Mouse (Mus musculus) G1E (cell line): ENCODE data around the gene Serinc2. TPM values are rescaled to one million over a fixed set of nuclear protein-coding genes. Genes with fewer than 3 reads are reported as not detected.

ENCODE experiments used
- ATAC-seq: 2 replicates; pipeline ENCODE4 v1.8.0; 2016; ENCODE audit warnings: mild to moderate bottlenecking; ENCODE audit not compliant: insufficient number of reproducible peaks, poor library complexity, low FRiP score, severe bottlenecking; ENCODE audit errors: extremely low read depth
- DNase-seq: peaks from one replicate; pipeline ENCODE4 v3.0.0; 2012; ENCODE audit warnings: low spot score
- H3K27me3 ChIP-seq: 2 replicates; pipeline ENCODE4 v1.6.1; 2012; ENCODE audit warnings: mild to moderate bottlenecking, low read length, inconsistent platforms; ENCODE audit not compliant: insufficient read depth
- H3K36me3 ChIP-seq: replicated peaks from 2 replicates; pipeline ENCODE3; 2012; ENCODE audit warnings: mild to moderate bottlenecking, inconsistent platforms
- H3K4me1 ChIP-seq: 2 replicates; pipeline ENCODE4 v1.6.1; 2012; ENCODE audit warnings: low read depth, low read length, inconsistent platforms, mixed read lengths; ENCODE audit not compliant: insufficient read depth
- H3K4me3 ChIP-seq: 2 replicates; pipeline ENCODE4 v1.5.1; 2012; ENCODE audit warnings: low read depth, mild to moderate bottlenecking, inconsistent platforms, low read length, moderate library complexity, mixed read lengths
- H3K9me3 ChIP-seq: replicated peaks from 2 replicates; pipeline ENCODE4 v1.6.1; 2012; ENCODE audit warnings: inconsistent platforms
- CTCF ChIP-seq: IDR thresholded peaks from 2 replicates; pipeline ENCODE4 v1.5.1; 2012; ENCODE audit warnings: low read depth, low read length, inconsistent platforms, mixed read lengths
- GATA1 ChIP-seq: IDR thresholded peaks from 2 replicates; pipeline ENCODE4 v1.6.1; 2012; ENCODE audit warnings: borderline replicate concordance, low read length, inconsistent platforms, mixed read lengths
- GATA2 ChIP-seq: IDR thresholded peaks from 2 replicates; pipeline ENCODE4 v1.6.1; 2012; ENCODE audit warnings: low read depth, low read length, inconsistent platforms, borderline replicate concordance
- POLR2AphosphoS5 ChIP-seq: IDR thresholded peaks from 2 replicates; pipeline ENCODE4 v1.6.1; 2012; ENCODE audit warnings: low read depth, low read length, inconsistent platforms; ENCODE audit not compliant: insufficient replicate concordance
- TAL1 ChIP-seq: conservative IDR thresholded peaks from 2 replicates; pipeline ENCODE4 v1.6.1; 2012; ENCODE audit warnings: low read depth, low read length, inconsistent platforms, mixed read lengths
- polyA plus RNA-seq: library from polyadenylated mRNA; stranded (reverse); fragments of >175 nt; gene quantifications from 2 replicates; pipeline ENCODE4 v1.2.3, GENCODE M21; 2012
- total RNA-seq, 2 experiments: library from RNA; stranded (forward) in 1 of 2; stranded (reverse) in 1 of 2; fragments of 200-1000 nt in 1 of 2; fragments of >200 nt in 1 of 2; fragmentation: Nextera tagmentation in 1 of 2; gene quantifications; 2 replicates each; pipeline ENCODE4 v1.2.3; 2014 to 2017

The Serinc2 gene
- total RNA-seq (2014; fragmentation: Nextera tagmentation) (not detected in 2 replicates), total RNA-seq (2017) (not detected in 2 replicates), polyA plus RNA-seq (not detected in 2 replicates)

DNA sequence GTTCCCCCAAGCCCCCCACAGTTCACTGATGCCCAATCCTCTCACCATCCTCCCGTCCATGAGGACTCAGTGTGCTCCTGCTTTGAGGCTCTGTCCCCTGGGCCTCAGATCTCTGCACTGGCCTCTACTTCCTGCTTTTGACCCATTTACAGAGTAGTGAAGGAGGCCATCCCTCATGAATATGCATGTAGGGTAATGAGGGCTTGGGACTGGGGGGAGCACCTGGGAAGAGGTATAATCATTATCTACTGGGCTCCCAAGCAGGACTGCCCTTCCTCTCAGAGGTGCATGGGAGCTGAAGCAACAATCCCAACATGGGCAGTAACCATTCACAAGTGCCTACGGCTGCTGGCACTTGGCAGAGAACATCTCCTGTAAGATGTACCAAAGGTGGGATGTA lies at the start of gene Serinc2:
Gene Serinc2 (minus strand): TSS at position 101 of the 400 bp plus-strand sequence.
- Histone ChIP-seq H3K4me3 (no peak within 1 kb of the TSS), H3K4me1 (no peaks in the 10 kb centered on the region), H3K36me3 (no peaks in the 10 kb centered on the region), H3K9me3 (no peaks in the 10 kb centered on the region), H3K27me3 (peaks cover 42% of the 10 kb centered on the region)
- TF ChIP-seq POLR2AphosphoS5: no peak
- TF ChIP-seq TAL1: no peak
- TF ChIP-seq GATA2: no peak
- TF ChIP-seq CTCF: no peak
- no peak for TF ChIP-seq GATA1
- ATAC-seq (no peak), DNase-seq (no peak)

DNA sequence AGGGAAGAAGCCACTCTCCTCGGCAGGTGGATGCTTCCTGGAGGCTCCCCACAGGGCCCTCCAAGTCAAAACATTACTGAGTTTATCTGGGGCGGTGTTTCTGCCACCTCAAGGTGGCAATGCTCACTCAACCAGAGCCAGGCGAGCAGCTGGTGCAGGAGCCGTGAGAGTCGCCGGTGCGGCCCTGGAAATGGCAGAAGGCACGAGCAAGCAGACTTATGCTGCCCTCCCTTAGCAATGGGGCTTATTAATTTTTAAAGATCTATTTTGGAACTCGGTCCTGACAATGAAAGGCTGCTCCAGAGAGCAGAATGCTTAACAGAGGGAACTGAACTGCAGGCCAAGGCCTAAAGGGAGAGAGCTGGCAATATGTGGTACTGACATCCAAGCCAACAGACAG lies 48.4 kb upstream of the Serinc2 start:
- DNase-seq: no peak
- peaks cover 85% of the 10 kb centered on the region for H3K36me3 ChIP-seq

DNA sequence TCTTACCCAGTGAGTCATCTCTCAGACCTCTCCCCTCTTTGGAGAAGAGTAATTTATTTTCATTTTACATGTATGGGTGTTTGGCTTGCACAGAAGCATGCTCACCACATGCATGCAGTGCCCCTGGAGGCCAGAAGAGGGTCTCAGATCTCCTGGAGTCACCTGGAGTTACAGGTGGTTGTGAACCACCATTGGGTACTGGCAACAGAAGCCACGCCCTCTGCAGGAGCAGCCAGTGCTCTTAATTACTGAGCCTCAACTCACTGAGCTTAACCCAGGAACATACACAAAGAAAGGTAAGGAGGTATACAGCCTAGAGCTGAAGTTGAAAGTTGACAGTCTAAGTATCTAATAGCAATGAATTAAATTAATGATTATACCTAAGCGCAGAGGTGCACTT lies 46.4 kb upstream of the Serinc2 start:
- TF ChIP-seq POLR2AphosphoS5 (no peak), TAL1 (no peak), CTCF (no peak)
- no peak for DNase-seq
- H3K4me1 ChIP-seq: peaks cover 28% of the 10 kb centered on the region
- H3K9me3 ChIP-seq: no peaks in the 10 kb centered on the region
- no peak for ATAC-seq
- H3K27me3 ChIP-seq: no peaks in the 10 kb centered on the region
- no peak overlapping the region for H3K4me3 ChIP-seq
- peaks cover 86% of the 10 kb centered on the region for H3K36me3 ChIP-seq

More for the DNA sequence above, 48.4 kb upstream of the Serinc2 start:
- TF ChIP-seq POLR2AphosphoS5 (no peak), TAL1 (no peak), CTCF (no peak), GATA2 (no peak), GATA1 (no peak)
- Histone ChIP-seq H3K4me1 (peaks cover 14% of the 10 kb centered on the region), H3K9me3 (no peaks in the 10 kb centered on the region), H3K27me3 (no peaks in the 10 kb centered on the region), H3K4me3 (no peak overlapping the region)
- no peak for ATAC-seq

DNA sequence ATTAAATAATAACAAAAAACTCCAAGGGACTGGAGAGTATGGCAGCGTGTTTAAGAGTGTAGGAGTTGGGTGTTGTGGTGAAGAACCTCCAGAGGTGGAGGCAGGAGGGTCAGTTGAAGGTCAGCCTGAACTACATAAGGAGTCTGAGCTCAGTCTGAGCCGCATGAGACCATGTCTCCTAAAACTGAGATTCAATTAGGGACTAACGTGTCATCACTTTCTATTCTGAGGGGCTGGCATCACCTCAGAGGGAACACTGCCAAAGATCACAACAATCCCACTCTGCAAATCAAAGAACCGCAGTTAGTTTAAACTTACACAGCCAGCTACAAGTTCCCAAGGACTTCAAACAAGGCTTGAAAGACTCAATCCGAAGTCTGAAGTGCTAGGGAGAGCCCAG lies 44.6 kb upstream of the Serinc2 start:
- TF ChIP-seq GATA2 (no peak), TAL1 (no peak), POLR2AphosphoS5 (no peak), CTCF (no peak), GATA1 (no peak)
- Histone ChIP-seq H3K9me3 (no peaks in the 10 kb centered on the region), H3K4me1 (peaks cover 31% of the 10 kb centered on the region), H3K36me3 (peaks cover 89% of the 10 kb centered on the region), H3K27me3 (no peaks in the 10 kb centered on the region), H3K4me3 (no peak overlapping the region)
- DNase-seq (no peak), ATAC-seq (no peak)

DNA sequence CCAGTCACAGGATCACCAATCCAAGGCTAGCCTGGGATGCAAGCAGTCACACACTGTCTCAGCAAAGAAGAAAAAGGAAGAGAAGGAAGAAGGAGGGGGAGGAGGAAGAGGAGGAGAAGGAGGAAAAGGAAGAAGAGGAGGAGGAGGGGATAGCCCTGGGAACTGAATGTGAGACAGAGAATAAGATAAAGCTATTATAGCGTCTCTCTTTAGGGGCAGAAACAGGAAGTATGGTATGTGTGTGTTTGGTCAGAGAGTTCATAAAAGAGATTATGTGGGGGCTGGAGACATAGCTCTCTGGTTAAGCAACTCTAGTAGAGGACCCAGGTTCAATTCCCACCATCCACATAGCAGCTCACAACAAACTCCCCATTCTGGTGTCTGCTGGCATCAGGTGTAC lies 44.2 kb upstream of the Serinc2 start:
- TF ChIP-seq POLR2AphosphoS5: no peak
- TF ChIP-seq TAL1: no peak
- Histone ChIP-seq H3K27me3 (no peaks in the 10 kb centered on the region), H3K4me1 (peaks cover 31% of the 10 kb centered on the region), H3K4me3 (no peak overlapping the region), H3K9me3 (no peaks in the 10 kb centered on the region), H3K36me3 (peaks cover 89% of the 10 kb centered on the region)
- no peak for DNase-seq
- no peak; the same call in 1 of the 2 replicates for ATAC-seq

DNA sequence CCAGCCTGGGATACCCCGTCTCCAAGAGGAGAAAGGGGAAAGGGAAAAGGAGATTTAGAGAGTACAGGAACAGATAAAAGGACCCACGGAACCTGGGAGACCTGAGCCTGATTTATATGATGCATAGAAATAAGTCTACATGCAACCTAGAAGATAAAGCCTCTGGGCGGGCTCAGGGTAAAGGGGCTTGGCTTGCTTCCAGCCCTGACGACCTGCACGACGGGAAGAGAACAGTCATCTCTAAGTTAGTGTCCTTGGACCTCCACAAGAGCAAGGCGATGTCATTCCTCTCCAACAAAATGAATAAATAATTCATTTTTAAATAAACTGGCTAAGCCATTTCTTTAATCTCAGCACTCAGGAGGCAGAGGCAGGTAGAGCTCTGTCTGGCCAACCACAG lies 43.6 kb upstream of the Serinc2 start:
- no peak for TF ChIP-seq TAL1
- TF ChIP-seq CTCF: no peak
- no peak for TF ChIP-seq GATA2
- no peak for TF ChIP-seq POLR2AphosphoS5
- no peak for TF ChIP-seq GATA1

DNA sequence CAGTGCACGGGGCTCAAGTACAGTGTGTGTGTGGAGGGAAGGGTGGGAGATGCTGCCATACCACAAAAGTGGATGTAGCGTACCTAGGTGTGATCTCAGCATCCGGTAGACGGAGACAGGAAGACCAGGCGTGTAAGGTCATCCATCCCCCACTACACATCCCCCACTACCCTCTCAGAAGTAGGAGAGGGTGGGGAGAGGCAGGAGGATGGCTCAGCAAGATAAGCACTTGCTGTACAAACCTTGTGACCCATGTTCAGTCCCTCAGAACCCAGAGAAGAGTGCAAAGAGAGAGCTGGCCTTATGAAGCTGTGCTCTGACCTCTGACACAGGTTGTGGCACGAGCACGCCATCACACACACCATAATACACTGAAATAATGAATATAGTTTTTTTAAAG lies 42.6 kb upstream of the Serinc2 start:
- ATAC-seq: peak; percentile 77
- DNase-seq: peak; percentile 17
- 0 out of 2 replicates have a peak, but pooled peaks have one; percentile 23 for TF ChIP-seq TAL1
- TF ChIP-seq POLR2AphosphoS5: no peak
- Histone ChIP-seq H3K27me3 (no peaks in the 10 kb centered on the region), H3K4me1 (peaks cover 31% of the 10 kb centered on the region), H3K36me3 (peaks cover 90% of the 10 kb centered on the region), H3K4me3 (no peak overlapping the region), H3K9me3 (no peaks in the 10 kb centered on the region)

More for the DNA sequence above, 43.6 kb upstream of the Serinc2 start:
- Histone ChIP-seq H3K4me1 (peaks cover 31% of the 10 kb centered on the region), H3K27me3 (no peaks in the 10 kb centered on the region), H3K9me3 (no peaks in the 10 kb centered on the region), H3K36me3 (peaks cover 89% of the 10 kb centered on the region), H3K4me3 (no peak overlapping the region)
- no peak for DNase-seq
- ATAC-seq: no peak
